Mouse (Mus musculus): ENCODE measurements around the gene Shc4. TPM values are rescaled to one million over a fixed set of nuclear protein-coding genes. Genes with fewer than 3 reads are reported as not detected.

Gene Shc4
- total RNA-seq, 2 experiments from 2014 or later: 4.1 to 4.2 TPM

DNA sequence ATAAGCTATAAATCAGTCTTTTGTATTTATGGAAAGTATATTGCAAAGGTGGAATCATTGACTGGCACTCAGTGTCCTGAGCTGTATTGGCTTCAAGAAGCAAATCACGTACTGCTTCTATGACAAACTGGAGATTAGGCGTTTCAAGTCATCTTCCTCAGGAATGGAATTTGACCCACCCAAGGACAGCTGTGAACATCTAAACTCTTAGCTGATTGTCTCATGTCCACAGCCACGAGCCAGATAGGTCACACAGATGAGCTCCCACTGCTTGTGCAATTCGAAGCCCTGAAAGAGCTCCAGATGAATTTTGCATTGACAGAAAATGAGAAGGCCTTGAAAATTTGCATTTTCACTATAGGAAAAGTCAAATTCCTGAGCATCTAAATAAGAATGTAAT is 146.3 kb downstream of the Shc4 start:
- no peak for DNase-seq (ENCODE audit: low spot score in 2 of 2)

Other genes with a start within 250 kb of the Shc4 start
- gene Gm9913, start 219.1 kb downstream of the Shc4 start, total RNA-seq (2021): under 1 TPM; 0.30 to 0.53 TPM
- gene Fbn1, start 216.2 kb downstream of the Shc4 start, total RNA-seq (2021): 1 to 10 TPM; 6.8 to 7.6 TPM
- gene Cep152, start 99.0 kb downstream of the Shc4 start, total RNA-seq (2021): 1 to 10 TPM; 3.2 TPM
- 100 to 1,000 TPM; 258 to 271 TPM for gene Eid1, start 51.1 kb downstream of the Shc4 start, total RNA-seq (2021)
- 10 to 100 TPM; 88.7 to 98.0 TPM for gene Secisbp2l, start 58.7 kb upstream of the Shc4 start, total RNA-seq (2021)
- 10 to 100 TPM; 30.0 to 30.2 TPM for gene Galk2, start 135.0 kb upstream of the Shc4 start, total RNA-seq (2021)
- 100 to 1,000 TPM; 112 to 119 TPM for gene Cops2, start 135.0 kb upstream of the Shc4 start, total RNA-seq (2021)